19 mouse cellular contexts compared by ENCODE assay signal in genomic region chr10:67865841-67866240, GRCm38 (mm10). TPM values are rescaled to one million over a fixed set of nuclear protein-coding genes. Genes with fewer than 3 reads are reported as not detected.
DNase-seq lines count a peak whose midpoint lies in the region; ATAC-seq and TF ChIP-seq lines count a peak whose summit lies in the region.
"Had no signal": no experiment of that assay in that cellular context is flagged by ENCODE, and none has a peak within 500 bp of the region (broad histone marks: within the 10 kb centered on the region; RNA-seq: fewer than 3 reads in every experiment).

No protein-coding gene starts in this region.

- no peak overlapping the region for H3K4me3 ChIP-seq in C2C12 (ENCODE audit: insufficient read depth, poor library complexity, severe bottlenecking)
- H3K4me3 ChIP-seq in liver, embryonic 11.5 days (ENCODE audit: low read depth, low read length), result no peak overlapping the region
- H3K4me3 ChIP-seq in forebrain, postnatal 0 days (ENCODE audit: low read depth, low read length), result no peak overlapping the region
- no peak overlapping the region for H3K4me3 ChIP-seq in midbrain, embryonic 15.5 days
- H3K4me3 ChIP-seq: erythroblast, embryonic 14.5 days; forebrain, embryonic 15.5 days; heart, embryonic 12.5 days; hindbrain, embryonic 15.5 days had no signal

- H3ac ChIP-seq in C2C12 (ENCODE audit: control insufficient read depth, insufficient read length, low read depth), result no peak overlapping the region

- peak; percentile 10 for DNase-seq in adrenal gland, postnatal 10 days
- no peak for DNase-seq in adrenal gland, adult 8-10 months
- DNase-seq in adrenal gland, postnatal 25 days, result peak; percentile 43
- no peak for DNase-seq in liver, embryonic 11.5 days (ENCODE audit: low spot score)
- DNase-seq in forebrain, postnatal 0 days, result no peak
- DNase-seq: B cell, adult 2 months; cerebellum, adult 18-20 months; cerebellum, adult 9-11 months; cerebellum, postnatal 36 days; gastrocnemius, postnatal 14 days; kidney, adult 9 months had no signal

- H3K9me3 ChIP-seq in liver, embryonic 11.5 days (ENCODE audit: control insufficient read depth, low read length), result no peaks in the 10 kb centered on the region
- H3K9me3 ChIP-seq in forebrain, postnatal 0 days (ENCODE audit: low read length), result no peaks in the 10 kb centered on the region
- no peaks in the 10 kb centered on the region for H3K9me3 ChIP-seq in midbrain, embryonic 15.5 days
- H3K9me3 ChIP-seq: forebrain, embryonic 15.5 days; heart, embryonic 12.5 days; hindbrain, embryonic 15.5 days had no signal

- H3K4me2 ChIP-seq in liver, embryonic 11.5 days, result no peak overlapping the region
- no peak overlapping the region for H3K4me2 ChIP-seq in forebrain, postnatal 0 days (ENCODE audit: low read depth)
- H3K4me2 ChIP-seq in midbrain, embryonic 15.5 days, result no peak overlapping the region
- H3K4me2 ChIP-seq: forebrain, embryonic 15.5 days; heart, embryonic 12.5 days; hindbrain, embryonic 15.5 days had no signal

- no peak overlapping the region for H3K9ac ChIP-seq in liver, embryonic 11.5 days (ENCODE audit: low read depth, low read length)
- no peak overlapping the region for H3K9ac ChIP-seq in forebrain, postnatal 0 days
- H3K9ac ChIP-seq in midbrain, embryonic 15.5 days, result no peak overlapping the region
- H3K9ac ChIP-seq: forebrain, embryonic 15.5 days; heart, embryonic 12.5 days; hindbrain, embryonic 15.5 days had no signal

- no peaks in the 10 kb centered on the region for H3K4me1 ChIP-seq in liver, embryonic 11.5 days (replicated peaks; ENCODE audit: control insufficient read depth, insufficient read depth, low read length)
- no peaks in the 10 kb centered on the region for H3K4me1 ChIP-seq in forebrain, postnatal 0 days (ENCODE audit: insufficient read depth)
- no peaks in the 10 kb centered on the region for H3K4me1 ChIP-seq in midbrain, embryonic 15.5 days
- H3K4me1 ChIP-seq: forebrain, embryonic 15.5 days; heart, embryonic 12.5 days; hindbrain, embryonic 15.5 days had no signal

- 87% methylated on average over 6 of the region's 6 CpGs for WGBS in liver, embryonic 11.5 days
- 94% methylated on average over 6 of the region's 6 CpGs for WGBS in forebrain, postnatal 0 days
- 95% methylated on average over 6 of the region's 6 CpGs for WGBS in midbrain, embryonic 15.5 days

- ATAC-seq in liver, embryonic 11.5 days (replicated peaks; ENCODE audit: low FRiP score), result no peak
- ATAC-seq in forebrain, postnatal 0 days, result no peak
- ATAC-seq in midbrain, embryonic 15.5 days (replicated peaks), result no peak
- ATAC-seq: forebrain, embryonic 15.5 days; intestine, embryonic 16.5 days had no signal

- H3K27me3 ChIP-seq in C2C12 (ENCODE audit: control insufficient read depth, insufficient read depth, insufficient read length), result no peaks in the 10 kb centered on the region
- H3K27me3 ChIP-seq in liver, embryonic 11.5 days (replicated peaks; ENCODE audit: control insufficient read depth, insufficient read depth, low read length), result no peaks in the 10 kb centered on the region
- H3K27me3 ChIP-seq in forebrain, postnatal 0 days (ENCODE audit: insufficient read depth, low read length), result no peaks in the 10 kb centered on the region
- no peaks in the 10 kb centered on the region for H3K27me3 ChIP-seq in midbrain, embryonic 15.5 days (replicated peaks)
- H3K27me3 ChIP-seq: forebrain, embryonic 15.5 days; heart, embryonic 12.5 days; hindbrain, embryonic 15.5 days had no signal

- no peaks in the 10 kb centered on the region for H3K36me3 ChIP-seq in C2C12 (ENCODE audit: control insufficient read depth, insufficient read depth)
- H3K36me3 ChIP-seq in liver, embryonic 11.5 days (ENCODE audit: control insufficient read depth, insufficient read depth, low read length), result no peaks in the 10 kb centered on the region
- H3K36me3 ChIP-seq in forebrain, postnatal 0 days (ENCODE audit: insufficient read depth), result no peaks in the 10 kb centered on the region
- H3K36me3 ChIP-seq in midbrain, embryonic 15.5 days (replicated peaks), result no peaks in the 10 kb centered on the region
- H3K36me3 ChIP-seq: forebrain, embryonic 15.5 days; heart, embryonic 12.5 days; hindbrain, embryonic 15.5 days had no signal

- H3K79me2 ChIP-seq in C2C12 (ENCODE audit: control insufficient read depth, insufficient read depth), result no peaks in the 10 kb centered on the region

- H3K27ac ChIP-seq in liver, embryonic 11.5 days (ENCODE audit: low read depth, low read length), result no peak overlapping the region
- no peak overlapping the region for H3K27ac ChIP-seq in forebrain, postnatal 0 days (ENCODE audit: low read depth, low read length)
- H3K27ac ChIP-seq in midbrain, embryonic 15.5 days, result no peak overlapping the region
- H3K27ac ChIP-seq: forebrain, embryonic 15.5 days; hindbrain, embryonic 15.5 days had no signal

- no peak for TF ChIP-seq CTCF in C2C12 (IDR thresholded peaks at IDR 0.05; ENCODE audit: control insufficient read depth, insufficient read depth, insufficient read length)
- TF ChIP-seq CTCF in forebrain, postnatal 0 days (IDR thresholded peaks at IDR 0.05; ENCODE audit: low read depth), result no peak

- H3K79me3 ChIP-seq in C2C12 (ENCODE audit: low read depth), result no peaks in the 10 kb centered on the region

TF ChIP-seq in C2C12, 6 proteins besides CTCF, POLR2A, EP300 and RAD21:
- peak; percentile 67 for TF ChIP-seq MYOD1 (IDR thresholded peaks at IDR 0.05; ENCODE audit: control insufficient read depth, insufficient read length, low read depth)
- no peak for TF ChIP-seq MAX (IDR thresholded peaks at IDR 0.05)
- TF ChIP-seq MYOG (IDR thresholded peaks at IDR 0.05; ENCODE audit: control insufficient read depth, extremely low read depth, insufficient read length), result no peak
- peak; percentile 87 for TF ChIP-seq CEBPB (IDR thresholded peaks at IDR 0.05; ENCODE audit: low read depth)
- TF ChIP-seq FOSL1 (IDR thresholded peaks at IDR 0.05; ENCODE audit: insufficient read depth, low read length, poor library complexity, severe bottlenecking), result peak; percentile 88
- no peak for TF ChIP-seq USF1 (IDR thresholded peaks at IDR 0.05; ENCODE audit: low read depth)

RNA-seq across cellular contexts. Expression of gene Zfp365, which starts 46.6 kb away (rescaled TPM):
- total RNA-seq in adrenal gland, postnatal 10 days (2021), result 1 to 10 TPM; 2.0 to 2.6 TPM
- 1 to 10 TPM; 2.6 to 3.2 (median 3.0) TPM for total RNA-seq in adrenal gland, adult 8-10 months (2022)
- polyA plus RNA-seq in C2C12 (2012; fragmentation: generic; extraction: Trizol), result 14.1 TPM
- 2.0 and 2.1 TPM in 2 replicates for total RNA-seq in adrenal gland, postnatal 25 days (2021)
- polyA plus RNA-seq in liver, embryonic 11.5 days (2014; fragmentation: Nextera tagmentation; extraction: Ambion mirVana), result 0.21 and 0.31 TPM in 2 replicates
- 21.8 and 24.9 TPM in 2 replicates for total RNA-seq in forebrain, postnatal 0 days (2014; rRNA removed)
- 3.6 and 8.4 TPM in 2 replicates for polyA plus RNA-seq in forebrain, postnatal 0 days (2015; fragmentation: Nextera tagmentation; extraction: Ambion mirVana)
- polyA plus RNA-seq in midbrain, embryonic 15.5 days (2015; fragmentation: Nextera tagmentation; extraction: Ambion mirVana), result 5.4 and 5.8 TPM in 2 replicates
- total RNA-seq: MEL had no signal
- polyA plus RNA-seq: erythroblast, embryonic 14.5 days had no signal

Comparison
In these comparisons a context has a peak if more than half of its experiments do, and no peak if none do; other contexts are left out.
1. DNase-seq: peak in adrenal gland, postnatal 10 days (single experiment) and adrenal gland, postnatal 25 days (single experiment); none in adrenal gland, adult 8-10 months (single experiment), liver, embryonic 11.5 days (single experiment) and forebrain, postnatal 0 days (single experiment).